Mouse (Mus musculus) frontal cortex, postnatal 25 days (tissue): ENCODE measurements at regions not wholly inside any gene's neighbourhood (a gene's known extent, or its start where the extent isn't known, plus 50 kb on each side); places are given as distances from the start of the nearest gene placed in this dataset.

Experiments
- DNase-seq, 2 experiments: peaks; one replicate each; pipeline ENCODE4 v3.0.0; 2022; ENCODE audit warnings: low spot score in 2 of 2

GRCm38 (mm10) chr4:39292348-39292845 is 157.7 kb upstream of the 1700009N14Rik start:
- DNase-seq: no peak

GRCm38 (mm10) chr4:39310131-39310530 is 140.0 kb upstream of the 1700009N14Rik start:
- no peak for DNase-seq

GRCm38 (mm10) chr4:39344401-39345138 is 105.5 kb upstream of the 1700009N14Rik start:
- no peak for DNase-seq

GRCm38 (mm10) chr4:39345139-39345412 is 105.0 kb upstream of the 1700009N14Rik start:
- no peak for DNase-seq

GRCm38 (mm10) chr4:39368159-39368558 is 81.9 kb upstream of the 1700009N14Rik start:
- no peak for DNase-seq

GRCm38 (mm10) chr4:39380771-39381170 is 69.3 kb upstream of the 1700009N14Rik start:
- no peak for DNase-seq

- DNase-seq: peak in 1 of 2 experiments; percentile 5
Observed at GRCm38 (mm10) chr4:39398226-39398625, 51.9 kb upstream of the 1700009N14Rik start.
